20 mouse cellular contexts compared by ENCODE assay signal in genomic region chr9:27214023-27214422, GRCm38 (mm10). TPM values are rescaled to one million over a fixed set of nuclear protein-coding genes. Genes with fewer than 3 reads are reported as not detected.
DNase-seq lines count a peak whose midpoint lies in the region; ATAC-seq and TF ChIP-seq lines count a peak whose summit lies in the region.
"Had no signal": no experiment of that assay in that cellular context is flagged by ENCODE, and none has a peak within 500 bp of the region (broad histone marks: within the 10 kb centered on the region; RNA-seq: fewer than 3 reads in every experiment).

No protein-coding gene starts in this region.

- ATAC-seq in hematopoietic stem cell, adult 5-6 weeks (replicated peaks in 1 of 2; ENCODE audit: insufficient read depth in 1 of 2, low FRiP score in 2 of 2, low TSS enrichment in 1 of 2, low read depth in 1 of 2, poor library complexity in 2 of 2, severe bottlenecking in 2 of 2): peak; percentile 43 to 46; a peak in 3 of 4 replicates
- ATAC-seq: intestine, postnatal 0 days; liver, postnatal 0 days; midbrain, embryonic 15.5 days had no signal

- WGBS in kidney, adult 2 months: 65% methylated on average over 3 of the region's 3 CpGs

- no peak for TF ChIP-seq CTCF in kidney, adult 2 months (conservative IDR thresholded peaks at IDR 0.05; ENCODE audit: insufficient read depth, insufficient read length, low read depth, low read length)

- DNase-seq in adrenal gland, adult 2 months: peak; percentile 73
- no peak for DNase-seq in adrenal gland, postnatal 4 days (ENCODE audit: low spot score in 2 of 2)
- DNase-seq in kidney, adult 2 months: peak; percentile 22
- DNase-seq in kidney, adult 18-20 months: no peak
- DNase-seq in adrenal gland, adult 8-10 months: peak; percentile 44
- no peak for DNase-seq in ovary, adult 18-20 months (ENCODE audit: low spot score)
- DNase-seq: cerebellum, adult 2 months; cerebellum, postnatal 36 days; kidney, postnatal 10 days; liver; liver, postnatal 0 days; lung, postnatal 10 days; thymus, postnatal 25 days had no signal

- H3K27me3 ChIP-seq in kidney, adult 2 months (replicated peaks; ENCODE audit: control insufficient read depth, insufficient read depth, low read length): no peaks in the 10 kb centered on the region
- H3K27me3 ChIP-seq: midbrain, embryonic 15.5 days had no signal

- H3K36me3 ChIP-seq in kidney, adult 2 months (ENCODE audit: control insufficient read depth, insufficient read depth, low read length): no peaks in the 10 kb centered on the region
- H3K36me3 ChIP-seq: G1E; heart, embryonic 10.5 days; midbrain, embryonic 15.5 days had no signal

- H3K4me1 ChIP-seq in kidney, adult 2 months (ENCODE audit: control insufficient read depth, insufficient read depth, low read length): no peaks in the 10 kb centered on the region
- H3K4me1 ChIP-seq: midbrain, embryonic 15.5 days had no signal

- no peak overlapping the region for H3K4me3 ChIP-seq in kidney, adult 2 months (ENCODE audit: insufficient read depth, low read depth, low read length)
- H3K4me3 ChIP-seq: heart, embryonic 10.5 days; layer of hippocampus, adult 2 months; midbrain, embryonic 15.5 days had no signal

- TF ChIP-seq POLR2A in kidney, adult 2 months (IDR thresholded peaks at IDR 0.05; ENCODE audit: low read depth, low read length): no peak

- H3K27ac ChIP-seq in kidney, adult 2 months (ENCODE audit: insufficient read depth, low read depth, low read length): no peak overlapping the region
- H3K27ac ChIP-seq: heart, embryonic 10.5 days; hindbrain, embryonic 14.5 days; layer of hippocampus, adult 2 months; midbrain, embryonic 15.5 days had no signal

RNA-seq across cellular contexts. Expression of gene Jam3, which starts 58.8 kb away (rescaled TPM):
- total RNA-seq in adrenal gland, adult 2 months (2021): 10 to 100 TPM; 29.8 to 35.7 TPM
- polyA plus RNA-seq in adrenal gland, adult 2 months (2012; rRNA removed): 19.2 and 23.5 TPM in 2 replicates
- total RNA-seq in adrenal gland, postnatal 4 days (2021): 10 to 100 TPM; 42.3 to 42.7 TPM
- polyA plus RNA-seq in kidney, adult 2 months (2012; rRNA removed): 35.5 and 37.1 TPM in 2 replicates
- 10 to 100 TPM; 40.4 to 55.7 (median 47.1) TPM for total RNA-seq in adrenal gland, adult 8-10 months (2022)
- total RNA-seq in hematopoietic stem cell, adult 5-6 weeks (2017): 4.1 and 7.0 TPM in 2 replicates
- total RNA-seq: G1E had no signal
- polyA plus RNA-seq: G1E had no signal

Comparison
In these comparisons a context has a peak if more than half of its experiments do, and no peak if none do; other contexts are left out.
1. DNase-seq: peak in adrenal gland, adult 2 months (single experiment), kidney, adult 2 months (single experiment) and adrenal gland, adult 8-10 months (single experiment); none in adrenal gland, postnatal 4 days (0 of 2), kidney, adult 18-20 months (single experiment) and ovary, adult 18-20 months (single experiment).